Mouse (Mus musculus) liver, embryonic 14.5 days (tissue): ENCODE measurements around the gene Eif3b. TPM values are rescaled to one million over a fixed set of nuclear protein-coding genes. Genes with fewer than 3 reads are reported as not detected.

Source experiments
- ATAC-seq: fragments of 200-750 bp; cut with Nextera tagmentation; 2 replicates; pipeline ENCODE4 v1.8.0; 2017; ENCODE audit warnings: moderate number of reproducible peaks, mild to moderate bottlenecking, moderate library complexity; ENCODE audit not compliant: insufficient read depth
- DNase-seq, 3 experiments: peaks; one replicate each; pipeline ENCODE4 v3.0.0-alpha.2; 2012 to 2013; ENCODE audit warnings: low read depth in 3 of 3, low spot score in 3 of 3
- H3K27ac ChIP-seq: fragments of 300-500 bp; sonication (generic); 2 replicates; pipeline ENCODE4 v1.5.1; 2014; ENCODE audit warnings: moderate library complexity, mild to moderate bottlenecking, control low read depth, inconsistent platforms
- H3K27me3 ChIP-seq: fragments of 300-500 bp; sonication (generic); 2 replicates; pipeline ENCODE4 v1.6.1; 2014; ENCODE audit warnings: mild to moderate bottlenecking, low read length, moderate library complexity; ENCODE audit not compliant: control insufficient read depth, insufficient read depth
- H3K36me3 ChIP-seq: fragments of 300-500 bp; sonication (generic); replicated peaks from 2 replicates; pipeline ENCODE4 v1.6.1; 2014; ENCODE audit warnings: low read depth; ENCODE audit not compliant: control insufficient read depth, insufficient read depth
- H3K4me1 ChIP-seq, 2 experiments: fragments of 200-500 bp in 1 of 2; fragments of 300-500 bp in 1 of 2; sonication (generic) in 1 of 2; replicated peaks; 2 replicates each; pipeline ENCODE4 v1.6.1; 2012 to 2014; ENCODE audit warnings: antibody characterized with exemption in 1 of 2, inconsistent platforms in 1 of 2, low read length in 1 of 2; ENCODE audit not compliant: control insufficient read depth in 2 of 2, insufficient read depth in 2 of 2
- H3K4me2 ChIP-seq: fragments of 300-500 bp; sonication (generic); 2 replicates; pipeline ENCODE4 v1.6.1; 2014; ENCODE audit warnings: low read depth, mild to moderate bottlenecking, control low read depth, moderate library complexity
- H3K4me3 ChIP-seq, 2 experiments: fragments of 200-500 bp in 1 of 2; fragments of 300-500 bp in 1 of 2; sonication (generic) in 1 of 2; 2 replicates each; pipeline ENCODE4 v1.5.1; 2012 to 2014; ENCODE audit warnings: low read depth in 2 of 2, low read length in 2 of 2, mild to moderate bottlenecking in 2 of 2, control low read depth in 1 of 2, inconsistent platforms in 1 of 2, moderate library complexity in 1 of 2; ENCODE audit not compliant: insufficient read depth in 1 of 2
- H3K9ac ChIP-seq: fragments of 300-500 bp; sonication (generic); replicated peaks from 2 replicates; pipeline ENCODE4 v1.6.1; 2014; ENCODE audit warnings: mild to moderate bottlenecking, control low read depth, moderate library complexity
- H3K9me3 ChIP-seq: fragments of 300-500 bp; sonication (generic); 2 replicates; pipeline ENCODE4 v1.6.1; 2016; ENCODE audit warnings: low read length, mixed read lengths; ENCODE audit not compliant: control insufficient read depth
- CTCF ChIP-seq: IDR thresholded peaks from 2 replicates; pipeline ENCODE4 v1.5.1; 2016; ENCODE audit warnings: antibody characterized with exemption, low read depth, control low read depth
- EP300 ChIP-seq: IDR thresholded peaks from 2 replicates; pipeline ENCODE4 v1.6.1; 2016; ENCODE audit warnings: antibody characterized with exemption, low read depth
- WGBS: fragments of 180-500 bp; shearing (Covaris S2); extraction: QIAGEN DNeasy Blood & Tissue Kit; methylation state at CpG from one replicate; pipeline ENCODE4 v1.1.7; 2014; ENCODE audit not compliant: insufficient replicate concordance; 5-methylcytosine and 5-hydroxymethylcytosine counted together
- microRNA-seq: library from miRNA; unstranded; fragments of <30 nt; microRNA quantifications from one replicate; pipeline ENCODE4, GENCODE M21; 2016
- polyA plus RNA-seq, 2 experiments: library from polyadenylated mRNA; depleted of rRNA in 1 of 2; stranded (reverse) in 1 of 2; unstranded in 1 of 2; fragments of >200 nt; fragmentation: Nextera tagmentation in 1 of 2; extraction: Ambion mirVana in 1 of 2; gene quantifications; 2 replicates each; pipeline versions ENCODE4 v1.2.1 to v1.2.3; 2012 to 2014

Gene Eif3b
- polyA plus RNA-seq, 2 experiments, result 85.2 to 86.8 TPM

GRCm38 (mm10) chr5:140464943-140465342 is 45.8 kb downstream of the Eif3b start:
- no peaks in the 10 kb centered on the region for H3K27me3 ChIP-seq
- 71% methylated on average over 2 of the region's 2 CpGs for WGBS
- H3K4me1 ChIP-seq, result no peaks in the 10 kb centered on the region
- H3K9ac ChIP-seq, result no peak overlapping the region
- no peak overlapping the region for H3K4me3 ChIP-seq
- no peak for TF ChIP-seq EP300
- TF ChIP-seq CTCF, result no peak
- no peaks in the 10 kb centered on the region for H3K9me3 ChIP-seq
- H3K4me2 ChIP-seq, result no peak overlapping the region
- H3K27ac ChIP-seq, result no peak overlapping the region
- DNase-seq (no peak), ATAC-seq (no peak)
- no peaks in the 10 kb centered on the region for H3K36me3 ChIP-seq

DNA sequence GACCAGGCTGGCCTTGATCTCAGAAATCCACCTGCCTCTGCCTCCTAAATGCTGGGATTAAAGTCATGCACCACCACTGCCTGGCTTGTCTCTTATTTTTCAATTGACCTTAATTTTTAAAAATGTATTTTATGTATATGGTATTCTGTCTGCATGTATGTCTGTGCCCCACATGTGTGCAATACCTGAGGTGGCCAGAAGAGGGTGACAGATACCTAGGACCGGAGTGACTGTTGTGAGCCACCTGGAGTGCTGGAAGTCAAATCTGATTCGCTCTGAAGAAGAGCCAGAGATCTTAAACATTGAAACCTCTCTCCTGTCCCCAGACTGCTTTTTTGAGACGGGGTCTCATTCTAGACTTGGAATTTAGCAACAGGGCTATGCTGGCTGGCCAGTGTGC is 53.2 kb downstream of the Eif3b start:
- H3K36me3 ChIP-seq, result no peaks in the 10 kb centered on the region
- no peaks in the 10 kb centered on the region for H3K27me3 ChIP-seq
- no peaks in the 10 kb centered on the region for H3K9me3 ChIP-seq
- peak; percentile 14 to 22 (median 19) for DNase-seq
- H3K27ac ChIP-seq, result no peak overlapping the region
- H3K4me2 ChIP-seq, result no peak overlapping the region
- H3K4me3 ChIP-seq, result no peak overlapping the region
- TF ChIP-seq EP300, result no peak
- peak; percentile 69 for TF ChIP-seq CTCF
- H3K4me1 ChIP-seq, result no peaks in the 10 kb centered on the region
- 59% methylated on average over 3 of the region's 3 CpGs for WGBS
- H3K9ac ChIP-seq, result no peak overlapping the region
- ATAC-seq, result no peak

DNA sequence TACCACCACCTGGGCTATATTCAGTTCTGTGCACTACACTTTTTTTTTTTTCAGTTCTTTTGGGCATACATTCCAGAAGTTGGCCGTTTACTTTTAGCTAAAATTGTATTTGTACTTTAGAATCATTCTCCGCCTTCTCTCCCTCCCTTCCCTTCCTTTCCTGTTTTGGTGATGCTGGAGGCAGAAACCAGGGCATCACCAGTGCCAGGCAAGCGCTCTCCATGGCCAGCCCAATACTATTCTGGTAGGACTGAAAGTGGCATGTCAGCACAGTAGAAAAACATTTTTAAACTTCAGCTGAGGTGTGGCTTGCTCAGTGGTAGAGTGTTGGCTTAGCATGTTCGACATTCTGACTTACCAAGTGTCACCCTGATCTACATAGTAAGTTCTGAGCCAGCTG is 62.3 kb downstream of the Eif3b start:
- DNase-seq, result no peak
- Histone ChIP-seq H3K4me2 (no peak overlapping the region), H3K9me3 (no peaks in the 10 kb centered on the region), H3K36me3 (no peaks in the 10 kb centered on the region), H3K27ac (no peak overlapping the region), H3K4me1 (no peaks in the 10 kb centered on the region), H3K27me3 (no peaks in the 10 kb centered on the region), H3K9ac (no peak overlapping the region), H3K4me3 (no peak overlapping the region)
- no peak for ATAC-seq
- 53% methylated on average over 4 of the region's 4 CpGs for WGBS
- TF ChIP-seq EP300 (no peak), CTCF (no peak)

GRCm38 (mm10) chr5:140491142-140491541 is 72.0 kb downstream of the Eif3b start:
- no peaks in the 10 kb centered on the region for H3K36me3 ChIP-seq
- WGBS, result 53% methylated on average over 6 of the region's 6 CpGs
- no peaks in the 10 kb centered on the region for H3K27me3 ChIP-seq
- H3K9me3 ChIP-seq, result no peaks in the 10 kb centered on the region
- no peak overlapping the region for H3K4me2 ChIP-seq
- H3K4me3 ChIP-seq, result no peak overlapping the region
- ATAC-seq (no peak), DNase-seq (no peak)
- no peak overlapping the region for H3K27ac ChIP-seq
- H3K9ac ChIP-seq, result no peak overlapping the region
- TF ChIP-seq EP300 (no peak), CTCF (no peak)
- no peaks in the 10 kb centered on the region; a peak in 1 of 4 replicates for H3K4me1 ChIP-seq

GRCm38 (mm10) chr5:140492684-140493233 is 73.6 kb downstream of the Eif3b start:
- Histone ChIP-seq H3K36me3 (no peaks in the 10 kb centered on the region), H3K4me1 (no peaks in the 10 kb centered on the region; a peak in 1 of 4 replicates), H3K27ac (no peak overlapping the region), H3K4me2 (no peak overlapping the region), H3K9me3 (no peaks in the 10 kb centered on the region), H3K4me3 (no peak overlapping the region), H3K9ac (no peak overlapping the region), H3K27me3 (no peaks in the 10 kb centered on the region)
- TF ChIP-seq CTCF (no peak), EP300 (no peak)
- DNase-seq (no peak), ATAC-seq (no peak)
- WGBS, result 30% methylated on average over 11 of the region's 11 CpGs

Small RNA genes lying within 50 kb of the gene (microRNA-seq; reads per million reads assigned to microRNA genes)
- gene Mir7038, result not detected

Other genes with a start within 250 kb of the Eif3b start
- gene Mad1l1, start 97.8 kb upstream of the Eif3b start, polyA plus RNA-seq (2012; rRNA removed), result 15.5 TPM in 2 replicates
- gene Mad1l1, start 97.8 kb upstream of the Eif3b start, polyA plus RNA-seq (2014; fragmentation: Nextera tagmentation; extraction: Ambion mirVana), result 16.9 TPM in 2 replicates
- gene Nudt1, start 97.7 kb upstream of the Eif3b start, polyA plus RNA-seq (2012; rRNA removed), result 12.8 and 18.4 TPM in 2 replicates
- gene Nudt1, start 97.7 kb upstream of the Eif3b start, polyA plus RNA-seq (2014; fragmentation: Nextera tagmentation; extraction: Ambion mirVana), result 23.2 and 26.3 TPM in 2 replicates
- gene Mrm2, start 87.4 kb upstream of the Eif3b start, polyA plus RNA-seq (2012; rRNA removed), result 5.0 and 6.6 TPM in 2 replicates
- 9.5 and 10.7 TPM in 2 replicates for gene Mrm2, start 87.4 kb upstream of the Eif3b start, polyA plus RNA-seq (2014; fragmentation: Nextera tagmentation; extraction: Ambion mirVana)
- gene Snx8, start 30.1 kb upstream of the Eif3b start, polyA plus RNA-seq (2012; rRNA removed), result 6.6 TPM in 2 replicates
- gene Snx8, start 30.1 kb upstream of the Eif3b start, polyA plus RNA-seq (2014; fragmentation: Nextera tagmentation; extraction: Ambion mirVana), result 4.1 and 4.9 TPM in 2 replicates
- 0.01 TPM in 1 of 2 replicates, not detected in the other for gene Gm4869, start 26.3 kb downstream of the Eif3b start, polyA plus RNA-seq (2012; rRNA removed)
- gene Gm4869, start 26.3 kb downstream of the Eif3b start, polyA plus RNA-seq (2014; fragmentation: Nextera tagmentation; extraction: Ambion mirVana), result not detected in 2 replicates
- 4.3 and 4.8 TPM in 2 replicates for gene Chst12, start 86.2 kb downstream of the Eif3b start, polyA plus RNA-seq (2012; rRNA removed)
- 5.4 and 6.5 TPM in 2 replicates for gene Chst12, start 86.2 kb downstream of the Eif3b start, polyA plus RNA-seq (2014; fragmentation: Nextera tagmentation; extraction: Ambion mirVana)
- gene Grifin, start 145.7 kb downstream of the Eif3b start, polyA plus RNA-seq (2012; rRNA removed), result 2.5 and 2.7 TPM in 2 replicates
- 2.3 and 4.0 TPM in 2 replicates for gene Grifin, start 145.7 kb downstream of the Eif3b start, polyA plus RNA-seq (2014; fragmentation: Nextera tagmentation; extraction: Ambion mirVana)
- 12.1 and 15.8 TPM in 2 replicates for gene Lfng, start 188.0 kb downstream of the Eif3b start, polyA plus RNA-seq (2012; rRNA removed)
- gene Lfng, start 188.0 kb downstream of the Eif3b start, polyA plus RNA-seq (2014; fragmentation: Nextera tagmentation; extraction: Ambion mirVana), result 9.9 and 11.4 TPM in 2 replicates
- gene Ttyh3, start 229.7 kb downstream of the Eif3b start, polyA plus RNA-seq (2012; rRNA removed), result 8.3 and 10.1 TPM in 2 replicates
- gene Ttyh3, start 229.7 kb downstream of the Eif3b start, polyA plus RNA-seq (2014; fragmentation: Nextera tagmentation; extraction: Ambion mirVana), result 5.4 and 7.2 TPM in 2 replicates